Mouse (Mus musculus): ENCODE measurements around the gene Cisd2.

Cisd2 gene

GRCm38 (mm10) chr3:135423608-135424212, at the start of gene Cisd2:
TSS of gene Cisd2 (minus strand) at chr3:135423925.
- no peak for DNase-seq (ENCODE audit: extremely low spot score)

GRCm38 (mm10) chr3:135470823-135471222, 47.1 kb upstream of the Cisd2 start:
- DNase-seq (ENCODE audit: extremely low spot score), result no peak

DNA sequence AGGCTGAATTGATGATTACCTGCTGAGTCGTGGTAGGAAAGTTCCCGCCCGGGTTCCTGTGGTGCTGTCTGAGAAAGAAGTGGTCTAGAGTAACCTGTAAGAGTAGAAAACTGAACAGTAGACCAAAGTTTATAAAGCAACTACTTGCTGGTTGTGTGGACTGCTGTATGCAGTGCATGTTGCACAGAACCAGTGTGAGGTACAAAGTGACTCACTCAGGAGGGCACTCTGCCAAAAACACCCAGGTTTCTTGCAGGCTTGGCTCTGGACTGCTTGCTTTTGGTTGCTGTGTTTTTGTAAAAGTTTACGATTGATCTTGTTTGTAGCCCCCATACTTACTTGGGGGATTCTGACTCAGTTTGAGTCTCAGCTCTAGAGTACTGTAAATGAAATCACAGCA, 46.2 kb upstream of the Cisd2 start:
- no peak for DNase-seq (ENCODE audit: extremely low spot score)

GRCm38 (mm10) chr3:135469146-135469545, 45.4 kb upstream of the Cisd2 start:
- DNase-seq (ENCODE audit: extremely low spot score), result no peak

GRCm38 (mm10) chr3:135468402-135468801, 44.7 kb upstream of the Cisd2 start:
- DNase-seq (ENCODE audit: extremely low spot score), result no peak

DNA sequence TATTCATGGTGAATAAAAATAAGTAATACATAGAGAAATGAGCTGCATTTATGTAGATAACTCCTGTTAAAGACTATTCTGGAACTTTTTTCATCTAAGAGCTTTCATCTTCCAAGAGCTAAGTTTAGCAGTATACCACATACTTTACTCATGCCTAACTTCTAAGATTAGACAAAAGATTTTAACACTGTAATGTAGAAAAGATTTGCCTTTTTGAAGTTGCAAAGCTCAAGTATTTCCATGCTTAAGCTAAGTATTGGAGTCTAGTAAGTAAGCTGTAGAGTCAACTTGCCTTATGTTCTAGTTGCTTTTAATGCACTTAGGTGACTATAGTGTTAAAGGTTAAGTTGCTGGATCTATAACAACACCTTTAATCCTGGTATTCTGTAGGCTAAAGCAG, 35.3 kb upstream of the Cisd2 start:
- DNase-seq (ENCODE audit: extremely low spot score), result no peak

- no peak for DNase-seq (ENCODE audit: extremely low spot score)
Measured at GRCm38 (mm10) chr3:135444930-135445329, 21.2 kb upstream of the Cisd2 start.

DNA sequence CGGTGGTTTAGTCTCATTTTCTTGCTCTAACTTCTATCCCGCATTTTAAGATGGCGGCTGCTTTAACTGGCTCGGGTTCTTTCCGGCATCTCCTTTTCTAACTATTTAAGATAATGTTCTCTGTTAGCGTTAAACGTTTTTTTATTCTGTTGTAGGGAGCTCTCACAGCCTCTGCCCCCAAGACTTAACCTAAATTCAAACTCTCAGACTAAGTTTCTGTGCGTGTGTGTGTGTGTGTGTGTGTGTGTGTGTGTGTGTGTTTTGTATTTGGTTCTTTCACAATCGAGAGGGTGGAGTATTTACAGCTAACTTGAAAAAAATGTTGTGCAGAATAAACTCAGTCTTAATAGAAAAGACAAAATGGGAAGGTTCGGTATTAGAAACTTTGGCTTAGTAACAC, 16.9 kb upstream of the Cisd2 start:
- no peak for DNase-seq (ENCODE audit: extremely low spot score)

- peak; percentile 17 for DNase-seq (ENCODE audit: extremely low spot score)
Measured at GRCm38 (mm10) chr3:135440221-135440620, 16.5 kb upstream of the Cisd2 start.

- DNase-seq (ENCODE audit: extremely low spot score), result no peak
Measured at GRCm38 (mm10) chr3:135439651-135440050, 15.9 kb upstream of the Cisd2 start.

DNA sequence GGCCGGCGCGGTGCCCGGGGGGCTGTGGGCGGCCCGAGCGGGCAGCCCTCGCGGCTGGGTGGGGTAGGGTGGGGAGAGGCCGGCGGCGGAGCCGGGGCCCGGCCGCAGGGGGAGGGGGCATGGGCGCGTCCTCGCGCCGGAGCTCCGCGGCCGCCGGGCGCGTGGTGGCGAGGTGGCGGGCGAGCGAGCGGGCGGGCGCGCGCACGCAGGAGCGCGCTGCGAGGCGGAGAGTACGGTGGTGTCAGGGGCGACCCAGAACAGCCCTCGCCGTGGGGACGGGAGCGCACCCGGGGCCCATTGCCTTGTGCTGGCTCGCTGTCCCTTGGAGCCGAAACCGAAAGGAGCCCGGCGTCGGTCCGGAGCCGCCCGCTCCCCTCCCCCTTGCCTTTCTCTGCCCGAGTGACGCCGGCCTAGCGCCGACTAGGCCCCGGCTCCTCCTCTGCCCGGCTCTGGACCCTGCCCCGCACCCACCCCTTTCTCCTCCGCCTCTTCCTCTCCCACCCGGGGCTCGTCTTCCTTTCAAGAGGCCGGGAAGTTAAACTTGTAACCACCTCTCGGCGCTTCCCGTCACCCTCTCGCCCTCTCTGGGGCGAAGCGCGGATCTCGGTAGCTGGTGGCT, 15.3 kb upstream of the Cisd2 start:
- peak; percentile 85 for DNase-seq (ENCODE audit: extremely low spot score)

- peak; percentile 96 for DNase-seq (ENCODE audit: extremely low spot score)
Measured at GRCm38 (mm10) chr3:135438531-135438912, 14.8 kb upstream of the Cisd2 start.

DNA sequence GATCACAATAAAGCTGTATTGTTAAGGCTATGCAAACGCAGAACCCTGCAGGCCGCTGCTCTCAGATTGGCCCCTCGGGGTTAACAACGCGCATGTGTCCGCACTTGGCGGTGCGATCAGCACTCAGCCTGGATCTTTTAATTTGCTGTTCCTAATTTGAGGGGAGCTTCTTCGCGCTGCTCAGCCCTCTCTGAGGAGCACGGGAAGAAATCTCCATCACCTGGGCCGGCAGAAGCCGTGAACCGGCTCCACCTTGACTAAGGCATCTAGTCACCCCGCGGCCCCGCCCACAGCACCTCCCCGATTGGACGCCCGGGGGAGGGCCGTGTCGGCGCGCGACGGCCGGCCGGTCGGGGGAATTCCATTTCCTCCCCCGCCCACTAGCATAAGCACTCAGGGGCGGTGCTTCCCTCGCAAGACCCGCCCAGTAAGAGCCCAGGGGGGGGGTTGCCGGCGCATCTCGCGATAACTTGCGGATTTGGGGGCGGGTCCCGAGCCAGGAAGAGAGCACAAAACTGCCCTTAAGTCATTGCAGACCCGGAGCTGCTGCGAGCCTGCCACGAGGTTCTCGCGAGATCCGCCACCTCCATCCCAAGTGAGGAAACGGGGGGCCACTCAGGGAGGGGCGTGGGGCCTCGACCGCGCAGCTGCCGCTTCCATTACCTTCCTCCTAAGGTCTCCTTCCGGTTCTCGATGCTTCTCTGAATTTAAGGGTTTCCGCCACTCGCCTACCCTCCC, 14.2 kb upstream of the Cisd2 start, which contains the start of gene Ube2d3:
TSS of gene Ube2d3 (plus strand) at position 392 of the 738 bp plus-strand sequence.
- DNase-seq (ENCODE audit: extremely low spot score), result peak; percentile 100

GRCm38 (mm10) chr3:135436901-135437616, 13.3 kb upstream of the Cisd2 start:
- DNase-seq (ENCODE audit: extremely low spot score), result peak; percentile 12

GRCm38 (mm10) chr3:135422856-135423607, 693 bp downstream of the Cisd2 start:
- peak; percentile 88 for DNase-seq (ENCODE audit: extremely low spot score)

- DNase-seq (ENCODE audit: extremely low spot score), result peak; percentile 13
Measured at GRCm38 (mm10) chr3:135422232-135422855, 1.4 kb downstream of the Cisd2 start.

- DNase-seq (ENCODE audit: extremely low spot score), result no peak
Measured at GRCm38 (mm10) chr3:135421310-135421594, 2.5 kb downstream of the Cisd2 start.

- DNase-seq (ENCODE audit: extremely low spot score), result no peak
Measured at GRCm38 (mm10) chr3:135420542-135421309, 3.0 kb downstream of the Cisd2 start.

DNA sequence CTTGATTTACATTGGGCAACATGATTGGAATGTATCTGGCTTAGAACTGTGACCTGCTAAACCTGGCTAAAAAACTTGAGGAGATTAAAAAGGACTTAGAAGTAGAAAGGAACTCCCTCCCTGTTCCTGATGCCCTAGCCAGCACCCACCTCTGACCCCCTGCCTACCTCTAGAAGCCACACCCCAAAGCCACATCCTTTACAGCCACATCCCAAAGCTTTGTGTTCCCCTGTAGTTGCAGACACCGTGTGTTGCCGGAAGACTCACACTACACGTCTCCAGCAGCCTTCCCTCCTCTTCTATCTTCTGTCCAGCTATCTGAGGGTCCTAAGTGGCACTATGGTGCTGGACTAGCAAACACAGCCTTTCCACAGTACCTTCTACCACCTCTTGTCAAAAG, 5.9 kb downstream of the Cisd2 start:
- no peak for DNase-seq (ENCODE audit: extremely low spot score)

GRCm38 (mm10) chr3:135417245-135417644, 6.5 kb downstream of the Cisd2 start:
- no peak for DNase-seq (ENCODE audit: extremely low spot score)

DNA sequence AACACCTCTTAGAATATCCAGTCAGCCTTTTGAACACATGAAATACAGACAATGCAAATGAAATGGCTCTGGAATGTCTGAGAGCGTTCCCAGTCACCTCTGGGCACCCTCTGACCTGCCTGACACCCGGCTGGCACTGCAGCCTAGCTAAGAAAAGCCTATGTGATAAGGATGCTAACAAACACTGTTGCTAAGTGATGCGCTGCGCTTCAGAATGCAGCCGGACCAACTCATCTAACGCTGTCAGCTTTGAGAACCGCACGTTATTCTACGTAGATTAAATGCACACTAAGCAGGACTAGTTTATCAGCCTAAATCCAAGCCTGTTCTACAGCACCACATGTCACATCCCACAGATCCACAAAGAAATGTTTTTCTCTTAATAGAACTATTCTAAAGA, 11.9 kb downstream of the Cisd2 start:
- DNase-seq (ENCODE audit: extremely low spot score), result peak; percentile 36

All from embryo, embryonic 9.5 days (tissue).